Mouse (Mus musculus) MEL (cell line): ENCODE data around the gene Slc17a1.

ENCODE experiments used
- CTCF ChIP-seq, 3 experiments: IDR thresholded peaks in 2 of 3; conservative IDR thresholded peaks in 1 of 3; 2 replicates each; pipeline ENCODE4 v1.5.1; 2011 to 2012; ENCODE audit warnings: low read length in 3 of 3, low read depth in 2 of 3, mild to moderate bottlenecking in 2 of 3, improper control_type of control experiment in 1 of 3, inconsistent platforms in 1 of 3, mixed read lengths in 1 of 3, moderate library complexity in 1 of 3; ENCODE audit not compliant: control insufficient read depth in 1 of 3, insufficient read depth in 1 of 3, poor library complexity in 1 of 3, severe bottlenecking in 1 of 3
- EP300 ChIP-seq, 2 experiments: IDR thresholded peaks; 2 replicates each; pipeline ENCODE4 v1.6.1; 2011; ENCODE audit warnings: improper control_type of control experiment in 2 of 2, low read length in 2 of 2, low read depth in 1 of 2, mild to moderate bottlenecking in 1 of 2
- POLR2AphosphoS5 ChIP-seq: IDR thresholded peaks from 2 replicates; pipeline ENCODE4 v1.6.1; 2012; ENCODE audit warnings: low read depth, borderline replicate concordance, mild to moderate bottlenecking, inconsistent platforms, low read length, moderate library complexity, mixed read lengths
- SIN3A ChIP-seq: IDR thresholded peaks from 2 replicates; pipeline ENCODE4 v1.6.1; 2012; ENCODE audit warnings: low read length, improper control_type of control experiment, inconsistent platforms

- no peak for TF ChIP-seq POLR2AphosphoS5
- no peak for TF ChIP-seq EP300 (IDR thresholded peaks at IDR 0.05; ENCODE audit: low read depth in 1 of 2, low read length in 2 of 2)
- TF ChIP-seq CTCF (IDR thresholded peaks at IDR 0.05 in 2 of 3, conservative IDR thresholded peaks at IDR 0.05 in 1 of 3; ENCODE audit: control insufficient read depth in 1 of 3, insufficient read depth in 1 of 3, low read depth in 2 of 3, low read length in 3 of 3, poor library complexity in 1 of 3, severe bottlenecking in 1 of 3): no peak
- TF ChIP-seq SIN3A: no peak
Observed at GRCm38 (mm10) chr13:23906906-23907305, 39.4 kb downstream of the Slc17a1 start.
